8 mouse cellular contexts compared by ENCODE assay signal in genomic region chr13:72638401-72639130, GRCm38 (mm10). TPM values are rescaled to one million over a fixed set of nuclear protein-coding genes. Genes with fewer than 3 reads are reported as not detected.
DNase-seq lines count a peak whose midpoint lies in the region; ATAC-seq and TF ChIP-seq lines count a peak whose summit lies in the region.
"Had no signal": no experiment of that assay in that cellular context is flagged by ENCODE, and none has a peak within 500 bp of the region (broad histone marks: within the 10 kb centered on the region; RNA-seq: fewer than 3 reads in every experiment).

No protein-coding gene starts in this region.

- peak overlapping the region; percentile 40; the same call in 1 of the 2 replicates for H3K9ac ChIP-seq in lung, postnatal 0 days (replicated peaks; ENCODE audit: low read depth)
- H3K9ac ChIP-seq in embryonic facial prominence, embryonic 15.5 days = no peak overlapping the region
- H3K9ac ChIP-seq in limb, embryonic 14.5 days (ENCODE audit: low read depth, low read length, severe bottlenecking) = no peak overlapping the region
- H3K9ac ChIP-seq in stomach, embryonic 16.5 days (ENCODE audit: low read length) = no peak overlapping the region

- no peak for ATAC-seq in lung, postnatal 0 days
- ATAC-seq in embryonic facial prominence, embryonic 15.5 days (ENCODE audit: insufficient number of reproducible peaks, low FRiP score, low TSS enrichment, low read depth) = 0 out of 2 replicates have a peak, but pooled peaks have one; percentile 40
- ATAC-seq in limb, embryonic 14.5 days (ENCODE audit: low FRiP score, low read depth) = no peak
- no peak for ATAC-seq in stomach, embryonic 16.5 days (ENCODE audit: insufficient read depth, low FRiP score)

- H3K9me3 ChIP-seq in lung, postnatal 0 days (ENCODE audit: low read length) = no peaks in the 10 kb centered on the region
- no peaks in the 10 kb centered on the region for H3K9me3 ChIP-seq in embryonic facial prominence, embryonic 15.5 days (replicated peaks)
- no peaks in the 10 kb centered on the region for H3K9me3 ChIP-seq in limb, embryonic 14.5 days (ENCODE audit: control insufficient read depth, low read length)
- H3K9me3 ChIP-seq in stomach, embryonic 16.5 days (replicated peaks; ENCODE audit: control insufficient read depth, low read length) = no peaks in the 10 kb centered on the region

- peak overlapping the region; percentile 52; the same call in 1 of the 2 replicates for H3K4me3 ChIP-seq in lung, postnatal 0 days (ENCODE audit: low read depth, low read length)
- H3K4me3 ChIP-seq in embryonic facial prominence, embryonic 15.5 days (replicated peaks) = peak overlapping the region; percentile 50
- H3K4me3 ChIP-seq in limb, embryonic 14.5 days (replicated peaks; ENCODE audit: low read length) = peak overlapping the region; percentile 37
- no peak overlapping the region for H3K4me3 ChIP-seq in stomach, embryonic 16.5 days (replicated peaks; ENCODE audit: low read length)

- TF ChIP-seq CTCF in lung, postnatal 0 days (IDR thresholded peaks at IDR 0.05) = no peak

- TF ChIP-seq EP300 in lung, postnatal 0 days (IDR thresholded peaks at IDR 0.05) = no peak

- peaks cover 9% of the 10 kb centered on the region for H3K4me1 ChIP-seq in lung, postnatal 0 days (ENCODE audit: insufficient read depth, low read depth, low read length)
- H3K4me1 ChIP-seq in embryonic facial prominence, embryonic 15.5 days = peaks cover 22% of the 10 kb centered on the region
- H3K4me1 ChIP-seq in limb, embryonic 14.5 days (ENCODE audit: control insufficient read depth, insufficient read depth, low read length) = peaks cover 3% of the 10 kb centered on the region; the same call in 1 of the 2 replicates
- H3K4me1 ChIP-seq in stomach, embryonic 16.5 days (ENCODE audit: control insufficient read depth, insufficient read depth, low read length) = peaks cover 10% of the 10 kb centered on the region

- H3K27me3 ChIP-seq in lung, postnatal 0 days (replicated peaks; ENCODE audit: insufficient read depth, low read length) = peaks cover 23% of the 10 kb centered on the region
- peaks cover 86% of the 10 kb centered on the region for H3K27me3 ChIP-seq in embryonic facial prominence, embryonic 15.5 days
- H3K27me3 ChIP-seq in limb, embryonic 14.5 days (ENCODE audit: control insufficient read depth, insufficient read depth, low read length) = peaks cover 80% of the 10 kb centered on the region
- peaks cover 73% of the 10 kb centered on the region for H3K27me3 ChIP-seq in stomach, embryonic 16.5 days (ENCODE audit: control insufficient read depth, insufficient read depth, low read length)

- H3K36me3 ChIP-seq in lung, postnatal 0 days (ENCODE audit: insufficient read depth, low read length) = no peaks in the 10 kb centered on the region
- H3K36me3 ChIP-seq in embryonic facial prominence, embryonic 15.5 days = no peaks in the 10 kb centered on the region
- H3K36me3 ChIP-seq in limb, embryonic 14.5 days (ENCODE audit: control insufficient read depth, insufficient read depth, low read length) = no peaks in the 10 kb centered on the region
- no peaks in the 10 kb centered on the region for H3K36me3 ChIP-seq in stomach, embryonic 16.5 days (ENCODE audit: control insufficient read depth, insufficient read depth, low read length)

- WGBS in lung, postnatal 0 days = 8% methylated on average over 25 of the region's 26 CpGs
- WGBS in embryonic facial prominence, embryonic 15.5 days = 12% methylated on average over 26 of the region's 26 CpGs
- 5% methylated on average over 26 of the region's 26 CpGs for WGBS in limb, embryonic 14.5 days
- 7% methylated on average over 26 of the region's 26 CpGs for WGBS in stomach, embryonic 16.5 days

- peak overlapping the region; percentile 82 for H3K4me2 ChIP-seq in lung, postnatal 0 days (replicated peaks; ENCODE audit: low read depth, low read length)
- peak overlapping the region; percentile 82 for H3K4me2 ChIP-seq in embryonic facial prominence, embryonic 15.5 days (replicated peaks)
- H3K4me2 ChIP-seq in limb, embryonic 14.5 days (replicated peaks; ENCODE audit: low read depth, low read length, severe bottlenecking) = peak overlapping the region; percentile 59
- H3K4me2 ChIP-seq in stomach, embryonic 16.5 days (ENCODE audit: low read depth, low read length) = peak overlapping the region; percentile 88

- H3K27ac ChIP-seq in lung, postnatal 0 days (ENCODE audit: low read length) = no peak overlapping the region; the same call in 1 of the 2 replicates
- no peak overlapping the region for H3K27ac ChIP-seq in embryonic facial prominence, embryonic 15.5 days (replicated peaks)
- H3K27ac ChIP-seq in limb, embryonic 14.5 days (replicated peaks; ENCODE audit: low read depth, low read length) = no peak overlapping the region
- no peak overlapping the region for H3K27ac ChIP-seq in stomach, embryonic 16.5 days (ENCODE audit: low read length)

- no peak for DNase-seq in lung, postnatal 0 days (ENCODE audit: low spot score)
- DNase-seq in lung, postnatal 14 days = no peak
- DNase-seq in limb, embryonic 14.5 days (ENCODE audit: low spot score) = no peak
- no peak for DNase-seq in left cerebral cortex, adult 9 months (ENCODE audit: low spot score in 2 of 2)
- DNase-seq in cerebellum, postnatal 36 days = no peak
- DNase-seq: right cerebral cortex, postnatal 14 days had no signal

- no peak for TF ChIP-seq POLR2A in limb, embryonic 14.5 days (IDR thresholded peaks at IDR 0.05; ENCODE audit: borderline replicate concordance, extremely low read depth, insufficient read depth, insufficient read length)

RNA-seq across cellular contexts. Expression of gene Irx2, which starts 9.9 kb away (rescaled TPM):
- 36.2 and 40.0 TPM in 2 replicates for polyA plus RNA-seq in lung, postnatal 0 days (2015; fragmentation: Nextera tagmentation; extraction: Ambion mirVana)
- 35.2 and 37.1 TPM in 2 replicates for polyA plus RNA-seq in embryonic facial prominence, embryonic 15.5 days (2015; fragmentation: Nextera tagmentation; extraction: Ambion mirVana)
- polyA plus RNA-seq in limb, embryonic 14.5 days (2012; rRNA removed) = 56.8 and 57.1 TPM in 2 replicates
- 27.6 and 37.0 TPM in 2 replicates for polyA plus RNA-seq in limb, embryonic 14.5 days (2014; fragmentation: Nextera tagmentation; extraction: Ambion mirVana)
- 1.1 and 1.8 TPM in 2 replicates for polyA plus RNA-seq in stomach, embryonic 16.5 days (2015; fragmentation: Nextera tagmentation; extraction: Ambion mirVana)

Comparison
In these comparisons a context has a peak if more than half of its experiments do, and no peak if none do; other contexts are left out.
1. RNA of gene Irx2, which starts 9.9 kb away (polyA plus RNA-seq): 27.6 to 57.1 TPM in limb, embryonic 14.5 days, 36.2 to 40.0 TPM in lung, postnatal 0 days and 35.2 to 37.1 TPM in embryonic facial prominence, embryonic 15.5 days; 1.1 to 1.8 TPM in stomach, embryonic 16.5 days; every median in the first group is over 10 times any median in the second.
2. Peak in every context shown above with its lines, with median percentiles within 50 percentile points of each other: H3K4me2 ChIP-seq.